Mouse (Mus musculus): ENCODE measurements around the gene Gm9040.
"Not testable (repeated sequence)": the region's sequence is repeated elsewhere in the genome, so short reads cannot be mapped to it uniquely, and the experiment has no call there.

DNA sequence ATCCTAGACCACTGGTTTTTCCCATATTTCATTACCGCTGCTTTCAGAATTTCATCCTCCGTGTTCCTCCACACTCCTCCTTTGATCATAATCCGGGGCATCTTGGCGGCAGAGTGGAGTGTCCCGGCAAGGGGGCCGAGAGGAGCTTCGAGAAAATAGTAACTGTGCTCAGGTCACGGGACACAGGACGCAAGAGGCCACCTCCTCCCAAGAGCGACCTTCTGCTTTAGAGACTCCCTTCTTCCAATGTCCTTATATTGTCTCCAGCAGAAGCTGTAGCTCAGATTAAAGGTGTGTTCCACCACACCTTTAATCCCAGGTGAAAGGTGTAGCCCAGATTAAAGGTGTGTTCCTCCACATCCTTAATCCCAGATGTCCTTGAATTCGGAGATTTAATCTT lies 27.2 kb upstream of the Gm9040 start, which contains the start of gene Gm9049:
- TF ChIP-seq CTCF (IDR thresholded peaks at IDR 0.05; ENCODE audit: borderline replicate concordance, insufficient read depth, low read length); POLR2A (IDR thresholded peaks at IDR 0.05; ENCODE audit: low read depth, low read length): not testable (repeated sequence)

All from embryonic fibroblast, embryonic 13.5 days (primary cell).